Mouse (Mus musculus) E14TG2a.4 (cell line): ENCODE data around the gene Gfra1.

Source experiments
- H3K27me3 ChIP-seq: 2 replicates; pipeline ENCODE4 v1.6.1; 2014; ENCODE audit warnings: low read length, control low read depth; ENCODE audit not compliant: insufficient read depth
- H3K36me3 ChIP-seq: 2 replicates; pipeline ENCODE4 v1.6.1; 2014; ENCODE audit warnings: low read length, control low read depth; ENCODE audit not compliant: insufficient read depth
- H3K4me1 ChIP-seq: replicated peaks from 2 replicates; pipeline ENCODE4 v1.6.1; 2014; ENCODE audit warnings: low read depth, low read length, control low read depth
- H3K4me3 ChIP-seq: replicated peaks from 2 replicates; pipeline ENCODE4 v1.5.1; 2014; ENCODE audit warnings: mild to moderate bottlenecking, low read length
- H3K9me3 ChIP-seq: 2 replicates; pipeline ENCODE4 v1.6.1; 2014; ENCODE audit warnings: low read length, control low read depth
- CTCF ChIP-seq: conservative IDR thresholded peaks from 2 replicates; pipeline ENCODE4 v1.5.1; 2014; ENCODE audit warnings: low read length
- NANOG ChIP-seq: IDR thresholded peaks from 2 replicates; pipeline ENCODE4 v1.6.1; 2014; ENCODE audit warnings: borderline replicate concordance, low read length, mixed read lengths
- POU5F1 ChIP-seq: IDR thresholded peaks from 2 replicates; pipeline ENCODE4 v1.6.1; 2014; ENCODE audit warnings: low read length, borderline replicate concordance

Gfra1 gene

GRCm38 (mm10) chr19:58391796-58392195 is 63.9 kb downstream of the Gfra1 start:
- TF ChIP-seq POU5F1 = no peak
- no peak for TF ChIP-seq NANOG
- TF ChIP-seq CTCF = no peak
- Histone ChIP-seq H3K9me3 (peaks cover 9% of the 10 kb centered on the region), H3K4me1 (peaks cover 27% of the 10 kb centered on the region), H3K4me3 (no peak overlapping the region), H3K36me3 (no peaks in the 10 kb centered on the region), H3K27me3 (no peaks in the 10 kb centered on the region)

- Histone ChIP-seq H3K9me3 (peaks cover 9% of the 10 kb centered on the region), H3K4me3 (no peak overlapping the region), H3K36me3 (no peaks in the 10 kb centered on the region), H3K4me1 (peaks cover 10% of the 10 kb centered on the region), H3K27me3 (no peaks in the 10 kb centered on the region)
- no peak for TF ChIP-seq POU5F1
- TF ChIP-seq NANOG = no peak
- TF ChIP-seq CTCF = no peak
These were observed 66.2 kb downstream of the Gfra1 start for GRCm38 (mm10) chr19:58389466-58389865.

GRCm38 (mm10) chr19:58388851-58389447 is 66.8 kb downstream of the Gfra1 start:
- H3K4me1 ChIP-seq = peaks cover 10% of the 10 kb centered on the region
- no peak for TF ChIP-seq POU5F1

GRCm38 (mm10) chr19:58383273-58383672 is 72.4 kb downstream of the Gfra1 start:
- no peaks in the 10 kb centered on the region for H3K36me3 ChIP-seq
- H3K9me3 ChIP-seq = no peaks in the 10 kb centered on the region
- no peaks in the 10 kb centered on the region for H3K27me3 ChIP-seq
- no peaks in the 10 kb centered on the region for H3K4me1 ChIP-seq
- no peak overlapping the region for H3K4me3 ChIP-seq
- TF ChIP-seq POU5F1 = no peak

More at GRCm38 (mm10) chr19:58388851-58389447, 66.8 kb downstream of the Gfra1 start:
- Histone ChIP-seq H3K36me3 (no peaks in the 10 kb centered on the region), H3K9me3 (peaks cover 9% of the 10 kb centered on the region), H3K27me3 (no peaks in the 10 kb centered on the region), H3K4me3 (no peak overlapping the region)

- Histone ChIP-seq H3K4me1 (no peaks in the 10 kb centered on the region), H3K4me3 (no peak overlapping the region), H3K27me3 (no peaks in the 10 kb centered on the region), H3K9me3 (no peaks in the 10 kb centered on the region), H3K36me3 (no peaks in the 10 kb centered on the region)
- TF ChIP-seq CTCF = no peak
- no peak for TF ChIP-seq NANOG
- TF ChIP-seq POU5F1 = no peak
These were observed 73.2 kb downstream of the Gfra1 start for GRCm38 (mm10) chr19:58382535-58382934.

- no peaks in the 10 kb centered on the region for H3K27me3 ChIP-seq
- no peak overlapping the region for H3K4me3 ChIP-seq
- no peaks in the 10 kb centered on the region for H3K36me3 ChIP-seq
- no peaks in the 10 kb centered on the region for H3K4me1 ChIP-seq
- TF ChIP-seq POU5F1 (no peak), CTCF (no peak), NANOG (no peak)
- no peaks in the 10 kb centered on the region for H3K9me3 ChIP-seq
These were observed 77.7 kb downstream of the Gfra1 start for GRCm38 (mm10) chr19:58377969-58378368.

- Histone ChIP-seq H3K4me1 (no peaks in the 10 kb centered on the region), H3K36me3 (no peaks in the 10 kb centered on the region), H3K4me3 (no peak overlapping the region), H3K9me3 (no peaks in the 10 kb centered on the region), H3K27me3 (no peaks in the 10 kb centered on the region)
- no peak for TF ChIP-seq POU5F1
- no peak for TF ChIP-seq CTCF
These were observed 79.0 kb downstream of the Gfra1 start for GRCm38 (mm10) chr19:58376675-58377102.

GRCm38 (mm10) chr19:58374648-58375047 is 81.1 kb downstream of the Gfra1 start:
- TF ChIP-seq POU5F1 = no peak
- TF ChIP-seq NANOG = no peak
- TF ChIP-seq CTCF = no peak
- no peaks in the 10 kb centered on the region for H3K36me3 ChIP-seq
- no peaks in the 10 kb centered on the region for H3K4me1 ChIP-seq
- H3K27me3 ChIP-seq = peaks cover 3% of the 10 kb centered on the region; the same call in 1 of the 2 replicates
- no peaks in the 10 kb centered on the region for H3K9me3 ChIP-seq
- H3K4me3 ChIP-seq = no peak overlapping the region

- no peaks in the 10 kb centered on the region for H3K36me3 ChIP-seq
- H3K4me3 ChIP-seq = no peak overlapping the region
- H3K9me3 ChIP-seq = no peaks in the 10 kb centered on the region
- no peak for TF ChIP-seq CTCF
- TF ChIP-seq NANOG = no peak
- TF ChIP-seq POU5F1 = no peak
- H3K4me1 ChIP-seq = no peaks in the 10 kb centered on the region
- peaks cover 8% of the 10 kb centered on the region for H3K27me3 ChIP-seq
These were observed 81.6 kb downstream of the Gfra1 start for GRCm38 (mm10) chr19:58374155-58374554.

GRCm38 (mm10) chr19:58368513-58368912 is 87.2 kb downstream of the Gfra1 start:
- Histone ChIP-seq H3K36me3 (no peaks in the 10 kb centered on the region), H3K27me3 (peaks cover 11% of the 10 kb centered on the region), H3K4me1 (0 out of 2 replicates have a peak, but pooled peaks cover 3% of the 10 kb centered on the region), H3K9me3 (no peaks in the 10 kb centered on the region), H3K4me3 (no peak overlapping the region)
- TF ChIP-seq CTCF (no peak), NANOG (no peak), POU5F1 (no peak)
